Mouse (Mus musculus) olfactory bulb, adult 2 months (tissue): ENCODE data around the gene 1600002K03Rik. TPM values are rescaled to one million over a fixed set of nuclear protein-coding genes. Genes with fewer than 3 reads are reported as not detected.

Experiments
- H3K27ac ChIP-seq: fragments of 200-500 bp; 2 replicates; pipeline ENCODE4 v1.5.1; 2012; ENCODE audit warnings: low read depth, low read length; ENCODE audit not compliant: insufficient read depth
- H3K4me1 ChIP-seq: fragments of 200-500 bp; 2 replicates; pipeline ENCODE4 v1.6.1; 2012; ENCODE audit warnings: low read length; ENCODE audit not compliant: control insufficient read depth, insufficient read depth
- H3K4me3 ChIP-seq: fragments of 200-500 bp; 2 replicates; pipeline ENCODE4 v1.5.1; 2012; ENCODE audit warnings: mild to moderate bottlenecking, low read depth, low read length, moderate library complexity; ENCODE audit not compliant: insufficient read depth
- CTCF ChIP-seq: fragments of 200-500 bp; IDR thresholded peaks from 2 replicates; pipeline ENCODE4 v1.5.1; 2012; ENCODE audit warnings: low read depth, mild to moderate bottlenecking, low read length, moderate library complexity; ENCODE audit not compliant: insufficient read depth
- POLR2A ChIP-seq: fragments of 200-500 bp; IDR thresholded peaks from 2 replicates; pipeline ENCODE4 v1.6.1; 2012; ENCODE audit warnings: mild to moderate bottlenecking, low read depth, low read length, moderate library complexity; ENCODE audit not compliant: insufficient read depth
- WGBS: fragments of 180-500 bp; shearing (Covaris S2); methylation state at CpG from one replicate; pipeline ENCODE4 v1.1.7; 2018; 5-methylcytosine and 5-hydroxymethylcytosine counted together
- polyA plus RNA-seq: library from polyadenylated mRNA; stranded (reverse); fragments of >200 nt; gene quantifications from 2 replicates; pipeline ENCODE4 v1.2.4, GENCODE M21; 2012; ENCODE audit warnings: low replicate concordance; ENCODE audit not compliant: missing spikeins, insufficient read depth, insufficient read length

Gene 1600002K03Rik
- polyA plus RNA-seq, 1 experiment = not detected

DNA sequence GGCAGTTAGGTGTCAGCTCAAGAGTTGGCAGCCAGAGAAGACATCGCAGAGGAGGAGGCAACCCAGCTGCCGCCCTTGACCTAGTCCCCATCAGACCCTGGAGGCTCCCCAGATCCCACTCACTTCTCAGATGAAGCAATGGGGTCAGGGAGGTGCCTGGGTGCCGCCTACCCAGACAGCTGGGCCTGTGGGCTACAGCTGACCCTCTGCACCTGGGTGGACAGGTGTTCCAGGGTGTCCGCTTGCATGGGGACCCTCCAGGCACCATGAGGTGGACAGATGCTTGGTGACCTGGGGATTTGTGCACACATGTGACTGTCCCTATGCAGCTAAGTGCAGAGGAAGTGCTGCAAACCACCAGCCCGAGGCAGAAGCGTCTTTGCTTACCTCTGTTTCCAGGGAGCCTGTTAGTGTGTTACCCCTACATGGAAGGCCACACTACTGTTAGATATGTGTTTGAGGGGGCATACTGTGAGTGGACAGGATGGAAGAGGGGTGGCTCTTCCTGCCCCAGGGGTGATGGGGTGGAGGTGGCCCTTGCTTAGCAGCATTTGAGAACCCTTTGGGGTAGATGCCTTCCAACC is 9.9 kb upstream of the 1600002K03Rik start:
- peak overlapping the region; percentile 57; the same call in 1 of the 2 replicates for H3K27ac ChIP-seq
- 82% methylated on average over 6 of the region's 6 CpGs for WGBS
- no peak for TF ChIP-seq POLR2A
- no peak for TF ChIP-seq CTCF
- H3K4me1 ChIP-seq = peaks cover 74% of the 10 kb centered on the region
- H3K4me3 ChIP-seq = no peak overlapping the region

- 44% methylated on average over 8 of the region's 8 CpGs for WGBS
- no peak overlapping the region for H3K4me3 ChIP-seq
- peaks cover 66% of the 10 kb centered on the region for H3K4me1 ChIP-seq
- peak overlapping the region; percentile 63 for H3K27ac ChIP-seq
- TF ChIP-seq POLR2A = no peak
- TF ChIP-seq CTCF = no peak
These were observed 9.0 kb upstream of the 1600002K03Rik start for GRCm38 (mm10) chr10:80163721-80164120.

- TF ChIP-seq POLR2A = no peak
- no peak for TF ChIP-seq CTCF
- H3K4me1 ChIP-seq = peaks cover 60% of the 10 kb centered on the region
- peak overlapping the region; percentile 83 for H3K27ac ChIP-seq
- peak overlapping the region; percentile 48 for H3K4me3 ChIP-seq
- WGBS = 5% methylated on average over 44 of the region's 44 CpGs
These were observed 8.4 kb upstream of the 1600002K03Rik start for GRCm38 (mm10) chr10:80164161-80164997.

DNA sequence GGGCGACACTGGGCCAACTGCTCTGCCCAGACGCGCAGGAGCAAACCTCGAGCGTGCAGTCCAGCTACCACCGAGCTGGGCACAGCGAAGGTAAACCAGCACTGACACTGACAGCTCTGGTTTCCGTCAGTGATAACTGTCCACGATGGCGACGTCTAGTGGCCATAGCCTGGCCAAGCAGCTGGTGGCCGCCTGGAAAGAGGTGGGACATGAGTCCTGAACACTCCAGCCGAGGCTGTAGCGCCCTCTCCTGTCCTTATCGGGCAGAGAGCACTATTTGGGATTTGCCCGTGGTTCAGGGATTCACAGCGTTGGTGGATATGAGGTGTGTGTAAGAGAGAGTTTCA is 7.8 kb upstream of the 1600002K03Rik start:
- H3K4me3 ChIP-seq = peak overlapping the region; percentile 48
- H3K27ac ChIP-seq = peak overlapping the region; percentile 87
- H3K4me1 ChIP-seq = peaks cover 61% of the 10 kb centered on the region
- WGBS = 0% methylated on average over 17 of the region's 17 CpGs
- no peak for TF ChIP-seq POLR2A
- TF ChIP-seq CTCF = peak; percentile 94

DNA sequence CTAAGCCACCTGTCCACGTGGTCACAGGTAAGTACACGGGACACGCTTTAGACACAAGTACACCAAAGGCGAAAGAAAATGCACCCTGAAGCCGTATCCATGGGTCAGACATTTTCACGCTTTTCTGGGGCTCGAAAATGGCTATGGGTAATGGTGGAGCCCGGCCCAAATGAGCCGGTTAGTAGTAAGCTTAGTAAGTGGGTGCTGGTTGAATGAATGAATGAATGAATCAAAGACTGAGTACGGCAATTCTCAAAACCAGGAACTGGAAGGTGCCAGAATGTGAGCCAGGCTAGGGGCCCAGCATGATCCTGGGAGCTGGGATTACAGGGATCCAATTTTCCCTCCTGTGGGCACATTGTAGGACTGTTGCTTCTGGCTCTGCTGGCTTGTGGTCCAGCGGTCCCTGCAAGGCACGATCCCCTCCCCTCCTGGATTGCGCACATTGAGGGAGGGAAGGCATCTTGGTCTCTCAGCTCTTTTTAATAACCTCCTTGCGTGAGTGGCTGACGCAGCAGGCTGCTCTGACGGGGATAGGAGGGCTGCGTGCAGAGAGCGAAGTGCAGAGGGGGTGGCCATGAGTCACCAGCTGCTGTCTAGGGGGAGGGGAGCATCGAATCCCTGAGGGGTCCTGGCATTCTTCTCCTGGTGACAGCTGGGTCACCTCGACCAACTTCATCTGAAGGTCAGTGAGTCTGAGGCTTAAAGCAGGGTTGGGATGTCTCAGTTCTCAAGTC is 7.2 kb upstream of the 1600002K03Rik start, which contains the start of gene Cirbp:
Gene Cirbp, plus strand, starts transcription at position 594 of the 737 bp plus-strand sequence.
- 8% methylated on average over 20 of the region's 20 CpGs for WGBS
- peak within 1 kb of the TSS; percentile 87 for H3K27ac ChIP-seq
- TF ChIP-seq CTCF = no peak
- TF ChIP-seq POLR2A = no peak
- H3K4me1 ChIP-seq = peaks cover 61% of the 10 kb centered on the region
- H3K4me3 ChIP-seq = peak within 1 kb of the TSS; percentile 48

DNA sequence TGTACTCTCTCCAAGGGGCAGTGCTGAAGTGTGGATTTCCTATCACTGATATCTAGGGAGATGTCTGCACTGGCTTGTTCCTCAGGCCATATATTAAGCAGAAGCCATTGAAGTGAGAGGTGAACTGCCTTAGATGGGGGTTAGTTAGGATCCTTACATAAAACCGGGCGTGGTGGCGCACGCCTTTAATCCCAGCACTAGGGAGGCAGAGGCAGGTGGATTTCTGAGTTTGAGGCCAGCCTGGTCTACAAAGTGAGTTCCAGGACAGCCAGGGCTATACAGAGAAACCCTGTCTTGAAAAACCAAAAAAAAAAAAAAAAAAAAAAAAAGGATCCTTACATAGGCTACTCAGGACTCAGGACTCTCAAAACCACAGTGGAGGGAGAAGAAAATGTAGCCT is 6.6 kb upstream of the 1600002K03Rik start:
- 85% methylated on average over 4 of the region's 4 CpGs for WGBS
- Histone ChIP-seq H3K4me3 (0 out of 2 replicates have a peak overlapping the region, but pooled peaks have one; percentile 6), H3K4me1 (peaks cover 58% of the 10 kb centered on the region), H3K27ac (peak overlapping the region; percentile 87)

DNA sequence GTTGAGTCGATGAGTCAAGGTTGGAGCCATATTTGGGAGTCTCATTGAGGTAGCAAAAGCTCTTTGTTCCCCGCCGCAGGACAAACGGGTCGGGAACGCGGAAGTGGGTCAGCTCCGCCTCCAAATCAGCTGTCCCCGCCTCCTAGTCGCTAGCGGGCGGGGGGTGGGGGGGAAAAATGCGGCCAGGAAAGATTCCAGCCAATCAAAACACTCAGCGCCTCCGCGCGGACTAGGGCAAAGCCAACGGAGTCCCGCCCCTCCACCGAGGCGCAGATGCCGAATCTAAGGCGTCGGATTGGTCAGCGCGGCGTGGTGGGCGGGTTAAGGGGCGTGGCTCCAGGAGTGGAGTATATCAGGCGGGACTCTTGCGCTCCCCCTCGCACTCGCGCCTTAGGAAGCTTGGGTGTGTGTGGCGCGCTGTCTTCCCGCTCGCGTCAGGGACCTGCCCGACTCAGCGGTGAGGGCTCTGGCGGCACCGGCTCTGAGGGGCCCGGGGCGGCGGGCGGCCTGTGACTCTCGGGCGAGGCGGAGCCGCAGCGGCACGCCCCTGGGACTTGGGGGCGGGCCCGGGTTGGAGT is 5.2 kb upstream of the 1600002K03Rik start:
- peaks cover 59% of the 10 kb centered on the region for H3K4me1 ChIP-seq
- under 1% methylated on average over 55 of the region's 55 CpGs for WGBS
- H3K27ac ChIP-seq = peak overlapping the region; percentile 94
- TF ChIP-seq POLR2A = peak; percentile 99
- no peak for TF ChIP-seq CTCF
- H3K4me3 ChIP-seq = peak overlapping the region; percentile 90

DNA sequence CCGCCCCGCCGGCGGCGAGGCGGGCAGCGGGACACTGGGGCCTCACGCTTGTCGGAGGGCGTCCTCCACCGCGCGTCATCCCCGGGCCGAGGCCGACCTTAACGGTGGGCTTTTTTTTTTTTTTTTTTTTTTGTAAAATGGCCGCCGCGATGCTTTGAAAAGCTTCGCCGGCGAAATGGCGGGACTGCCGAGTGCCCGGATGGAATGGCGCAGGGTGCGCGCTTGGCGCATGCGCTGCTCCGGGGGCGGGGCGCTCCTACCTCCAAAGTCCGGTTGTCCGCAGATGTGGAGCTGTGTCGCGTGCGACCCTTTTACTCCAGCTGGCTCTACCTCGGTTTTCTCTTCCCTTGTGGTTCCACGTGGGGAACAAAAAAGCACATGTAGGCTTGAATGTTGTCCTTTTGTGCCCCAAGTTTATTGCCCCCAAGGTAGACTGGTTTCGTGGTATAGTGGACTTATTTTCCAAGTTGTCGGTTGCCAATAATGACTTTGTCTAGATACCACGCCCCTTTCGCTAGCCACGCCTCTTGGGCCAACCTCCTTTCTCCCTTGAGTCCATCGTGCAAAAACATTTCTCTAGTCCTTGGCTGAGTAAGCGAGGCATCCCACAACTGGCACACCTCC is 4.6 kb upstream of the 1600002K03Rik start:
- TF ChIP-seq POLR2A = no peak; the same call in 1 of the 2 replicates
- TF ChIP-seq CTCF = no peak
- H3K4me1 ChIP-seq = peaks cover 55% of the 10 kb centered on the region

More for the DNA sequence above, 4.6 kb upstream of the 1600002K03Rik start:
- H3K4me3 ChIP-seq = peak overlapping the region; percentile 90
- under 1% methylated on average over 48 of the region's 48 CpGs for WGBS
- H3K27ac ChIP-seq = peak overlapping the region; percentile 94
